Mouse (Mus musculus): ENCODE measurements at regions not wholly inside any gene's neighbourhood (a gene's known extent, or its start where the extent isn't known, plus 50 kb on each side); places are given as distances from the start of the nearest gene placed in this dataset.
A peak's percentile ranks its signal among the peaks of the same experiment; 100 is the strongest.

GRCm38 (mm10) chr10:56566836-56567442 is 189.8 kb downstream of the Gja1 start:
- no peak for DNase-seq (ENCODE audit: low spot score)
- intact Hi-C loops (cut with DNase I), result no loop called here

- DNase-seq (ENCODE audit: low spot score), result peak; percentile 16
- intact Hi-C loops (cut with DNase I), result no loop called here
These were observed 204.9 kb downstream of the Gja1 start for GRCm38 (mm10) chr10:56582065-56582464.

GRCm38 (mm10) chr10:56587205-56587604 is 210.1 kb downstream of the Gja1 start:
- DNase-seq (ENCODE audit: low spot score), result no peak
- intact Hi-C loops (cut with DNase I), result no loop called here

GRCm38 (mm10) chr10:56597382-56597781 is 220.3 kb downstream of the Gja1 start:
- no peak for DNase-seq (ENCODE audit: low spot score)
- intact Hi-C loops (cut with DNase I), result loop anchor here (5.0 to 10.0 kb wide), 2 partner anchors 143 to 155 kb away; no protein-coding TSS in a partner anchor

GRCm38 (mm10) chr10:56598191-56598590 is 221.1 kb downstream of the Gja1 start:
- no peak for DNase-seq (ENCODE audit: low spot score)

GRCm38 (mm10) chr10:56599923-56600322 is 222.8 kb downstream of the Gja1 start:
- peak; percentile 19 for DNase-seq (ENCODE audit: low spot score)
- intact Hi-C loops (cut with DNase I), result loop anchor here (2.0 to 10.0 kb wide), 5 partner anchors 77 to 405 kb away; no protein-coding TSS in a partner anchor

More at GRCm38 (mm10) chr10:56598191-56598590, 221.1 kb downstream of the Gja1 start:
- intact Hi-C loops (cut with DNase I), result loop anchor here (2.0 to 10.0 kb wide), 3 partner anchors 143 to 219 kb away; no protein-coding TSS in a partner anchor

GRCm38 (mm10) chr10:56611564-56612288 is 234.6 kb downstream of the Gja1 start:
- DNase-seq (ENCODE audit: low spot score), result no peak
- intact Hi-C loops (cut with DNase I), result no loop called here

GRCm38 (mm10) chr10:56642656-56643055 is 265.5 kb downstream of the Gja1 start:
- intact Hi-C loops (cut with DNase I), result no loop called here
- no peak for DNase-seq (ENCODE audit: low spot score)

- intact Hi-C loops (cut with DNase I), result loop anchor here (1.0 kb wide), 1 partner anchor 9 kb away; no protein-coding TSS in a partner anchor
- DNase-seq (ENCODE audit: low spot score), result no peak
These were observed 266.4 kb downstream of the Gja1 start for GRCm38 (mm10) chr10:56643376-56644135.

- no peak for DNase-seq (ENCODE audit: low spot score)
- intact Hi-C loops (cut with DNase I), result no loop called here
These were observed 283.4 kb downstream of the Gja1 start for GRCm38 (mm10) chr10:56660501-56660900.

GRCm38 (mm10) chr10:56673919-56674318 is 296.8 kb downstream of the Gja1 start:
- intact Hi-C loops (cut with DNase I), result no loop called here
- DNase-seq (ENCODE audit: low spot score), result no peak

GRCm38 (mm10) chr10:56682901-56683300 is 305.8 kb downstream of the Gja1 start:
- intact Hi-C loops (cut with DNase I), result loop anchor here (2.0 kb wide), 2 partner anchors 72 to 302 kb away; no protein-coding TSS in a partner anchor
- DNase-seq (ENCODE audit: low spot score), result peak; percentile 21

GRCm38 (mm10) chr10:56685655-56686250 is 308.6 kb downstream of the Gja1 start:
- intact Hi-C loops (cut with DNase I), result no loop called here

GRCm38 (mm10) chr10:56691467-56691866 is 314.3 kb downstream of the Gja1 start:
- no peak for DNase-seq (ENCODE audit: low spot score)
- intact Hi-C loops (cut with DNase I), result loop anchor here (2.0 kb wide), 1 partner anchor 61 kb away; no protein-coding TSS in a partner anchor

More at GRCm38 (mm10) chr10:56685655-56686250, 308.6 kb downstream of the Gja1 start:
- DNase-seq (ENCODE audit: low spot score), result no peak

- no peak for DNase-seq (ENCODE audit: low spot score)
- intact Hi-C loops (cut with DNase I), result no loop called here
These were observed 318.0 kb downstream of the Gja1 start for GRCm38 (mm10) chr10:56695100-56695499.

- peak; percentile 35 for DNase-seq (ENCODE audit: low spot score)
- intact Hi-C loops (cut with DNase I), result no loop called here
These were observed 323.0 kb downstream of the Gja1 start for GRCm38 (mm10) chr10:56700126-56700525.

GRCm38 (mm10) chr10:56708411-56708810 is 331.3 kb downstream of the Gja1 start:
- intact Hi-C loops (cut with DNase I), result no loop called here
- DNase-seq (ENCODE audit: low spot score), result no peak

GRCm38 (mm10) chr10:56708886-56709285 is 331.8 kb downstream of the Gja1 start:
- intact Hi-C loops (cut with DNase I), result no loop called here
- no peak for DNase-seq (ENCODE audit: low spot score)

GRCm38 (mm10) chr10:56712611-56713105 is 335.5 kb downstream of the Gja1 start:
- intact Hi-C loops (cut with DNase I), result no loop called here
- no peak for DNase-seq (ENCODE audit: low spot score)

GRCm38 (mm10) chr10:56737073-56737472 is 359.9 kb downstream of the Gja1 start:
- DNase-seq (ENCODE audit: low spot score), result no peak
- intact Hi-C loops (cut with DNase I), result no loop called here
